Mouse (Mus musculus) testis, postnatal 10 days (tissue): ENCODE data around the gene Cxcl9.

Source experiments
- DNase-seq: peaks from one replicate; pipeline ENCODE4 v3.0.0; 2021; ENCODE audit warnings: low spot score

Gene Cxcl9

DNA sequence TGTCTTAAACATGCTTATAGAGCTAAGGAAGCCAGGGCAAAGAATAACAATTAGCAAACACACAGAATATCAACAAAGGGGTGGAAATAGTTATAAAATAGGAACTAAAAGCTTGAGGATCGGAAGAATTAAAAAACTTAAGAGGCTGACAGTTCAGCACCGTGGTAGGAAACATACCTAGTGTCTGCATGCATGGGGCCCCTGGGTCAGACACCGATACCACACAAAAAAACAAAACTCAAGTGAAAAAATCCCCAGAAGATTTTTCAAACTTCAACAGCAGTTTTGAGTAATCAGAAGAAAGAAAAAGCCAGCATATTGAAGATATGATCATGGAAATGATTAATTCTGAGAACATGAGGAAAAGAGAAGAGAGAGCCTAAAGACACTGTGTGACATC, 8.9 kb upstream of the Cxcl9 start:
- DNase-seq, result no peak

DNA sequence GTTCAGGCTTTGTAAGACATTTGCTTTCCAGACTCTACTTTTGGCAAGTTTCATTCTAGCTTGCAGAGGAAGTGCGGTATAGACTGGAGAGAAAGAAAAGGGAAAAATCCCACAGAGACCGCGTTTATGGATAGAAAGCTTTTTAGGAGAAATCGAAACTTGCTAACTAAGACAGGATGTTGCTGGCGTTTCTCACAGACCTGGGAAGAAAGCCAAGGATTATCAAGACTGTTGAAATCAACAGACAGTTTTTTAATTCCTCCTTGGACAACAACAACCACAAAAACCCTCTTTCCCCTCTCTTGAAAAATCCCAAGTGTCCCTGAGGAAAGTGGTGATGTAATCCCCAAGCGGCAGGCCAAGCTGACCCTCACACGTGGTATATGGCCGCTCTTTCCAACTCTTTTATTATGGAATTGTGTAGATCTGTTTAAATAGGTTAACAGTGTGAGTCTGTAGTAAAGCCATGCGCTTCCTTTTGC, 4.5 kb upstream of the Cxcl9 start:
- DNase-seq, result no peak

DNA sequence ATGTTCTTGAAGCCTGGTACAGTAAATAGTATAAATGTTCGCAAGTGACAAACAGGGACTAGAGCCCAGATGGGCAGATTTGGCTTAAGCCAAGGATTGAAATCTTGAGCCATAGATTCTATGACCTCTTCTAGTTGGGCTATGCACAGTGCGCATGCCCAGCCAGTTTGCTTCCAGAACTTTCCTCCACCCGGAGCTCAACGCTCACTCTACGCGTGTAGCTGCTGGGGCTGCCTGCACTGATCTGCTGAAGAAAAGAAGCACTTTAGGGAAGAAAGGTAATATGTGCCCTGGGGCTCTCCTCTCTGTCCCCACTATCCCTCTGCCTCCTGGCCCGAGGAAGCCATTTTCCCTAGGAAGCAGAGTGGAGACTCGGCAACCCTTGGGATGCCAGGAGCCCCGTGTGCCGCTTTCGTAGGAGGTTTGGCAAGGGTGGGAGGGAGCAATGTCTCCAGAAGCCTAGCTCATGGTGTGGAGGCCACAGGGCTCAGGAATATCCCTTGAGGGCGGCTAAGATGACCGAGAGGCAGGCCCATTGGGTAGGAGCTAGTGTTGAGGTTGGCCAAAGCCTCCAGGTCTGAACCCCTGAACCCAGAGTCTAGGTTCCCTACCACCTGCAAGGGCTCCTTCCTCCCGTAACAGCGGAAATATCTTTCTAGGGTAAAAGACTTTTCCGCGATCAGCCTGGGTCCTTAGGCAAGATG, 3.9 kb upstream of the Cxcl9 start, which contains the start of gene Art3:
Art3 (plus strand) TSS at position 193 of the 704 bp plus-strand sequence.
- no peak for DNase-seq

DNA sequence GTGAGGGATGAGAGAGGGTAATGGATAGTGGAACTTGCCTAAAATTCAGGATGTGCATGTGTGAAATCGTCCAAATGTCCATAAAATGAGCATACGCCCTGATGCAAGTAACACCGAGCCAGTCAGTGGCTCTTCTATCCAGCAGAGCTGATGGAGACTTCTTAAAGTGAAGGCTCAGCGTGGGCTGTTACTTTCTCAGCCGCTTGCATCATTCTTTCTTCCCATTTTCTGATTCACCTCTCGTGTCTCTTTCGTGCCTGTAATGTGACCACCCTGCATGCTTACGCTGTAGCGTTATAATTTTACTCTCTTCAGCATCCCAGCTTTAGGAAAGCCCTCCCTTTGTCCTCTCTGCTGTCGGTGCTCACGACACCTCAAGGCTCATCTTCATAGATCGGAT, 3.2 kb upstream of the Cxcl9 start:
- no peak for DNase-seq

DNA sequence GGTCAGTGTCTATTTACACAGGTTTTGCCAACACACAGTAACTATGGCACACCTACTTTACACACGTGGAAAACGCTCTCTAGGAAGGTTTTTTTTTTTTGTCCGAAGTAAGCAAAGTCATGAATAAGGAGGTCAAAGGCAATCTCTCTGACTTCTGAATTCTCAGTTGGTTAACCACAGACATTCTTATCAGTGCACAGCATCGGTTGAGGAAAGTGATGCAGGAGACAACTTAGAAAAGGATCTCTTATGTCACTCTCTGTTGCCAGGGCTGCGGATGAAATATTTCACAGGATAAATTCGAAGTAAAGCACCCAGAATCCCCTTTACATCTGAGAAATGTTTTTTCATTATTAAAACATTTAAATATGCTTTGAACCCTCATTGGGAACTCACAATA, 512 bp downstream of the Cxcl9 start:
- no peak for DNase-seq

DNA sequence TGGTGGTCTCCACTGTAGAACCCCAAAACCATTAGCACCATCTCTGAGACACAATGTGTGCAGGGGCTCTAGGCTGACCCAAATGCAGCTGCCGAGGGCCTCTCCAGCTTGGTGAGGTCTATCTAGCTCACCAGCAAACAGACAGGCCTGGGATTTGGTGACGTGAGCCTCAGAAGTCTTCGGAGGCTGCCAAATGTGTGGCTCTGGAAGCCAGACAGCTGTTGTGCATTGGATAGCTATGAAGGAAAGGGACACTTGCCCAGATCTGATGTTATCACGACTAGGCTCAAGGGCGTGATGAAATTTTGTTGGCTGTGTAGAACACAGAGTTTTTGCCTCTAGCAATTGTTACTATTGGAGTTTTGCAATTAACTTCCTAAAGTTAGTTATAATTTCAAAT, 4.6 kb downstream of the Cxcl9 start:
- no peak for DNase-seq

DNA sequence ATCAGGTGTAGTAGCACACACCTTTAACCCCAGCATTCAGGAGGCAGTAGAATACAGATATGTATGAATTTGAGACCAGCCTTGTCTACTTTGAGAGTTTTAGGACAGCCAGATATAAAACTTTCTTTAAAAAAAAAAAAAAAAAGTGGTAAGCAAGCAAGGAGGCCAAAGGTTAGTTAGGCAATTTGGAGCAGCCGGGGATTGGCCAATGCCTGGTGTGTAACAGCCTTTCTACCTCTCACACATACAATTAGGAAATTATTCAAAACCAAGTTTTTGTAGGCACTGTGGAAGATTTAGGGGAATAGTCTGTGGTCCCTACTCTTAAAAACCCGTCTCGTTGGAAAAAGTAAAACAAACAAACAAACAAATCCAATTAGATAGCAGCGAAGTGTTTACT, 5.3 kb downstream of the Cxcl9 start:
- no peak for DNase-seq

DNA sequence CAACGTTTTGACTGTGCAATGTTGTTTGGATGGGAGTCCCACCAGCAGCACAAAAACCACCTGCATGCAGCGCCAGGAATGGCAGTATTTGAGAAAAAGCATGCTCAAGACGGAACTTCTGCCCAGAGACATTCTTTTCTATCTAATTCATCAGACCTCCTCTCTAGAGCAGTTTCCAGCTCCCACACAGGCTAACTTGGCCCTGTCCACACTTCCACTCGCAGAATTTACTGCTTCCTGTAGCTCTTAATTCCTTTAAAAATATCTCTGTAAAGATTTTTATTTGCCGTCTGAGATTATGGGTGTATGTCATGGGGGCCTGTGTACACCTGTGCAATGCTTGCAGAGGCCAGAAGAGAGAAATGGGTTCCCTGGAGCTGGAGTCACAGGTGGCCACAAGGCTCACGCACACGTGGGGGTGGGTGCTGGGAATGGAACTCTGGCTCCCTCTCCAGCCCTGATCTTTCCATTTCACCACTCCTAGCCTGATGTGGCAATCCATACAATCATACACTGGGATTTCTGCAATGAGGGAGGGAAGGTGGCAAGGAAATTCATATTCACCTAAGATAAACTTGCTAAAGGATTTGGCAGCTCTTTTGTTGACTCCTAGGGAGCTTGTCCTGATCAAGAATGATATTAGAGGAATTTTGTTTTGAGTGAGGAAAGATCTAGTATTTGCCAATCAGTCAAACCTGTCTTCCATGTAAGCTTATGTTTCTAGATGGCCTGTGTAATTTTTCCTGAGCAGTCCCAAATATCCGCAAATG, 6.1 kb downstream of the Cxcl9 start:
- no peak for DNase-seq

DNA sequence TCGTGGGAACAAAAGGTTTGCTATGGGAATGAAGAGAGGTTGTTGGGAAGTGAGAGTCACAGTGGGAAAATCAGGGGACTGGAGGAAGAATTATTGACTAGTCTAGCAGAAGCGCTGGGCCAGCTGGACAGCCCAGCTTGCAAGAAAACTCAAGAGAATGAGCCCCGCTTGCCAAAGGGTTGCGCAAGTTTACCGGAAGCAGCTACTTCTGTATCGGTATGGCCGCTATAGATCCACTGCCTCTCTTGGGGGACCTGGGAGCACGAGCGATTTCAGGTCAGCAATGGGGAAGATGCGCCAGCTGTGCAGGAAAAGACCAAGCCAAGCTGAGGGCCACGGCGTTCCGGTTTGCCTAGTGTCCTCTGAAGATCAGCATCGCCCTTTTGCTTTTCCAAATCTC, 9.3 kb downstream of the Cxcl9 start:
- DNase-seq, result no peak

DNA sequence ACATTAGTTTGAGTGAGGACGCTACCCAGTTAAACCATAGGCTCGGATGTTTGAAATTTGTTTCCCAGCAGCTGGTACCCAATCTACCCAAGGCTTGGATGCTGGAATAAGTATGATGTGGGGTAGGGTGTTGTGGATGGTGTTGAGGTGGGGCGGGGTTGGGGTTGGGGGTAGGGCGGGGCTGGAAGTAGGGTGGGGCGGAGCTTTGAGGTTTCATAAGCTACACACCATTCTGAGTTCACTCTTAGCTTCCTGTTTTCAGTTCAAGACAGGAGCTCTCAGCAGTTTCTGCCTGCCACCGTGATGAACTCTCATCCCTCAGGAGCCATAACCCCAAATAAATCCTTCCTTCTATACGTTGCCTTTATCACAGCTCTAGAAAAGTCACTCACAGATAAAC, 9.8 kb downstream of the Cxcl9 start:
- no peak for DNase-seq

DNA sequence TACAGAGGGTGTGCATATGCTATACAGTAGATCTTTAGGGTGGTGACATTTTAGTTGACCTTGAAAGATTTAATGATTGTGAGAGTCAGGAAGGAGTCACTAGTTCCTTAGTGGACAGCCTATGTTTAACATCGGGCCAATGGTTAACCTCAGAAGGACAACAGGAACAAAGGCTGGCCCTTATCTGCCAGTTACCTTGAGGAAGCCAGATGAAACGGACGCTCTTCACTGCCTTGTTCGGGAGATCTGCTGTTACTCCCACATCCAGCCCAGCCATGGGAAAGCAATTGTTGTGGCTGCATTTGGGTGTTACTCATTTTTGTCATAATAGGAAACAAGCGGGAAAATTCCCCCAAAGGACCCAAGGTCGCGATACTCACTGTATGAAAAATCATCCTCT, 14.1 kb downstream of the Cxcl9 start:
- DNase-seq, result no peak

DNA sequence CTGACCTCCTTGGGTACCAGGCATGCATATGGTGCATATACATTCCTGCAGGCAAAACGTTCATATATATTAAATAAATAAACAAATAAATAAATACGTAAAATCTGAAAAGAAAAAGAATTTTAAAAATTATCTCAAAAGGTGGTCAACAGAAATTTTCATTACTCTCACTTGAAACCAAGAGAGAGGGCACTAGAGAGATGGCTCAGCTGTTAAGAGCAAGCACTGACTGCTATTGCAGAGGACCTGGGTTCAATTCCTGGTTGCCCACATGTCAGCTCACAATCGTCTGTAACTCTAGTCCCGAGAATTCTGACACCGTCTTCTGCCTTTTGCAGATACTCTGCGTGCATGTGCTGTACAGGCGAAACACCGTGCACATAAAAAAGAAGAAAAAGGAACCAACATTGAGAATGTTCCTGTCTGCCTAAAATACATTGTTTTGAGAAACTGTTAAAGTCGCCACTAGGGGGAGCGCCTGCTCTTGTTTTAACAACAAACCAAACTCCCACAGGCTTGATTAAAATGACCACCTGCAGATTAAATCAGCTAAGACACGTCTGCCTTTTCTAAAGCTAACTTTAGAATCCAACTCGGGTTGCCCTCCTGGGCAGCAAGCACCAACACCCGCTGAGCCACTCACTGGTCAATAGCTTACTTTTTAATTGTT, 15.7 kb downstream of the Cxcl9 start:
- DNase-seq, result peak; percentile 94

DNA sequence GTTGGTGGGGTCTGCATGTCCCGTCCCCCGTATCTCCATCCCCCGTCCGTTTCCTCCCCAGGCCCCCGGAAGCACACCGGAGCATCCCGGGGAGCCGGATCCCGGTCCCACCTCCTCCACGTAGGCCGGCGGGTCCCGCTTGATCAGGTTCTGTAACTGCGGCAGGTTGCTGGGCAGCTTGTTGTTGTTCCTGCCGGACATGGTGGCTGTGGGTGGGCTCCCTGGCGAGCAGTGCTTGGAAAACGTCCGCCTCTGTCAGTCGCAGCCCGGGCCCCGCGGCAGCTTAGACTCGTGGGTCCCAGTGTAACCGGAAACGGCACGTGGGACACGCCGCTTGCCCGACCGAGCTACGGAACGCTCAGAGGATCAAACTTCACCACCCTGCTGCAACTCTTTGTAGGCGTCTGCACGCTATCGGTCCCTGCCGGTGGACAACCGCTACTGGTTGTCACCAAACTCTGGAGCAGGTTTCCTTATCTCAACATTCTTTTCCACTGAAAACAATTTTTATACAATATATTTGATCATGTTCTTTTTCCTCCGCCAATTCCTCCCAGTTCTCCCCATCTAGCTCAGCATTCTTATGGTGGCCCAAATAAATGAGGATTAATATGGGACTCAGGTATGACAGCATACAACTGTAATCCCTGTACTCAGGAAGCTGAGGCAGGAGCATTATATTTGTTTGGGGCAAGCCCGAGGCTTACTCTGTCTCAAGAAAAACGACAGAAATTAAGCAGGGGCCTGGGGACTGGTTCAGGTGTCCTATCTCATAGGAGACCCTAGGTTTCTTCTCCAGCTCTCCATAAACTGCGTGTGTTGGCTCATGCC, 18.0 kb downstream of the Cxcl9 start, which contains the start of gene Sdad1:
Sdad1 (minus strand) TSS at position 799 of the 831 bp plus-strand sequence.
- DNase-seq, result peak; percentile 92

DNA sequence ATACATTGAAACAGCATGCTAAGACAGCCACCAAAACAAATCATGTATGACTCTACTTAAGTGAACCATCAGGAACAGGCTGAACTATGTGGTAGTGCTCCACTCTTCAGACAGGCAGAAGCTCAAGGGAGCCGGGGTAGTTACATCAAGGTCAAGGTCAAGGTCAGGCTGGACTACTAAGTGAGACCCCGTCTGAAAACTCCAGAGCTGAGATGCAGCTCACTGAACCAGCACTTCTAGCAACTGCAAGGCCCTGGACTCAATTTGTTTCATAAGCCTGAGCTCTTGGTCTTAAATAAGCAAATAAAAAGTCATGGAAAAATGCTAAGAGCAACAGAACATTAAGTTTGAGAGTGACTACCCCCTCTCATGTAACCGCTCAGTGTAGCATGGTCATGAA, 23.6 kb downstream of the Cxcl9 start:
- DNase-seq, result no peak

DNA sequence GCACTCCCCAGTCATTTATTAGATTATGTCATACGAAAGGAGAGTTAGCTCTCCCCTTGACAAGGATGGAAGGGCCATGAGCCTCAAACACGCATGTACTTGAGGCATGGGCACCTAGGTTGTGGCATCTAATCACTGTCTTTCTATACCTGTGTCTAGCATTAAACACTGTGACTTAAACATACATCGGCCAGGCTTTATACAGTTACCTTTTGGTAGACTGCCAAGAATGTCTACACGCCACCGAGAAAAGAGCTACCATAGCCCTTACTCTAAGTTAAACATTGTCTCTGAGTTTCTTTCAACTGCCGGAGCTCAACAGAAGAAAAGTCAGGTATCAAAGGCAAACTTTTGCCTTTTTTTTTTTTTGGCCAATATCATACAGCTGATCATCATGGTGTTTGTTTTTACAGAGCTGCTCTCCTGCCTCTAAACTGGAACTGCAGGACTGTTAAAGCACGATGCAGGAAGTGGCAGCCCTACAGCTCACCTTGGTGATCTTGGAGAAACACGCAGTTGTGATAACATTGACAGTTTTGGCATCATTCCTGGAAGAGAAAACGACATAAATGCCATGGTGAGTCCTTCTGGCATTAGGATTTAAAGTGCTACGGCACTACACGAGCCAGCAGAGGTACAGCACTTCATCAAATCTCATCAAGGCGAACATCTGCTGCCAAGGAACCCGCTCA, 25.6 kb downstream of the Cxcl9 start:
- no peak for DNase-seq

DNA sequence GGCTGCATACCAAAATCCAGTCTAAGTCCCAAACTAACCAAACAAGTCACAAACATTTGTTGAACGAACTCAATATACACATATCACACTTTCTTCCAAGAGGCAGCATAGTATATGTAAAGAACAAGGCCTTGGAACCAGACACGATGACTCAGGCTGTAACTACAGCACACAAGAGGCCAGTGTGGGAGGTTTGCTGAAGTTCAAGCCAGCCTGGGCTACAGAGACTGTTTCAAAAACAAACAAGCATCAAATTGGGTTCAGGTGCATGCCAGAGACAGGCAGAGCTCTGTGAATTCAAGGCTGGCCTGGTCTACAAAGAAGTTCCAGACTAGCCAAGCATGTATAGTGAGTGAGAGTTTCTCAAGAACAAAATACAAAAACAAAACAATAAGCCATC, 33.4 kb downstream of the Cxcl9 start:
- no peak for DNase-seq

DNA sequence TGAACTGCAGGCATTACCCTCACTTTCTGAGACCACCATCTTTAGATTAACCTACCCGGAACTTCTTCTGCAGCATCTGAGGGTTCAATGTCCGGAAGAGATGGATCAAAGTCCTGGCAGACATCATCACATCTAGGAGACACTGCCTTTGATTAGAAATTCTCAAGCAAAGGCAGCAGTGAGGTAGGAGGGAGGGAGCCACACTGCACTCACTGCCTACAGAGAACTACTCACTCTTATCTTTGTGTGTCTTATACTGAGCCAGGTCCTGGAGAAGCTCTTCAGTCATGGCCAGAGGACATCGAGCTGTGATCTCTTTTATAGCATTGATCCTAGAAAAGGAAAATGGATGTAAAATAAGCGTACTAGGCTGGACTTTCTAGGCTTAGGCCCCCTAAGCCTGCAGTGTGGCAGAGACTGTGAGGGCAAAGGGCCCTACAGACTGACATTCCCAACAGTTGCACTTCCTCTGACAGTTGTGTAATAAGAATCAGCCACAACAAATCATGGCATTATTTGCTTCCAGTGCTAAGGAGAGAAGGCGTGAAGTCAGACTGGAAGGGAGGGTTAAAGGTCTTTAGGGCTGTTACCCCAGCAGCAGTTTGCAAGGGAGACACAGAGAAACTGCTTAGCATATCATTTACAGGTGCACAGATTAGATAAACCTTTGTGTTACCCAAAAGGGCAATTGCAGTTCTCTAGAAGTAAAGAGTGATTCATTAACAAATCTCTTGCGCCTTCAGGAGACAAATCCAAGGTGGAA, 36.0 kb downstream of the Cxcl9 start:
- DNase-seq, result no peak

DNA sequence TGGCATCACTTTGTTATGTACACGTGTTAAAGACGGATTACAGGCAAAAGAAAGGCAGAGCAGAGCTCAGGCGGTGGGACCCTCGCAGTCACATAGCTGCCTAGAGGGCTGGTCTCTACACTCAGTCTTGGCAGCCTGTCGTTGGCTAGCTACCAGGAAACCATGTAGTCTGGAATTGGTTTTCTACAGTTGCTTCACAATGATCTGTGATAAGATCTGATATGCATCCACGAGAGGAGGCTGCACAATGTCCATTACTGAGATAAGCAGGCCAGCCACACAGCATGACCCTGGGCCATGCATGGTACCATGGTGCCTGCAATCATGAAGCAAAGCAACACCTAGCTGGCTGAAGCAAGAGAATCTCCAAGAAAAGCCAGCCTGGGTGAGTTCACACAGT, 40.0 kb downstream of the Cxcl9 start:
- DNase-seq, result no peak

DNA sequence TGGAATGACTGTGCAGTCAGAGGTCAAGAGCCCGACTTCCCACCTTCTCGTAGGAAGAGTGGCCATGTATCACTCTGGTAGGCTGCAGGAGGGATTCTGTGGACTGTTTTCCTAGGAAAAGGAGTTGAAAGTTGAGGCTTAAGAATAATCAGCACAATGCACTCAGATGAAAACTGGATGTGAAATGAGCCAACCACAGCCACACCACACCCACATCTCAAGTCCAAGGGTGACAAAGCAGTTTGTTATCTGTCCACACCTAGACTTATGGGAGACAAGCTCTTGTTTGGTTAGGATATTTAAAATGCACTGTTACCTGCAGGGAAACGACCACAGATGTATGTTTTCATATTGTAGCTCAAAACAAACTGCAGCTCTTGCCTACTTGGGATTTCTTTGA, 44.8 kb downstream of the Cxcl9 start:
- no peak for DNase-seq

DNA sequence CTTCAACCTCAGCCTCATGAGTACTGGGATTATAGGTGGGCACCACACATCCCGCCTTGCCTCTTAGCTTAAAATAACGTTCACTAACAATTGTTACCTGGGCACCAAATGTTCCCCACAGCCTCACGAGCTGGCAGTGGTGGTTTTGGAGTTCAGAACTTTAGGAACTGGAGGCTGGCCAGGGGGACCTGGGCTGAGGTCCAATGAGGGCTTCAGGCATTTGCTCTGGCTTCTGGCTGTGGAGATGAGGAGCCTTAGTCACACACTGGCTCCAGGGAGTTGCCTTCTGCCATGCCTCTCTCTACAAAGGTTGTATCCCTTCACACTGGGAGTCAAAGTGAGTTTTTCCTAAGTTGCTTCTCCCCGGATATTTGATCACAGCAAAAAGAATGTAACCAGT, 45.3 kb downstream of the Cxcl9 start:
- DNase-seq, result no peak
